Mouse (Mus musculus) MEL (cell line): ENCODE results near the gene Gaa. TPM values are rescaled to one million over a fixed set of nuclear protein-coding genes. Genes with fewer than 3 reads are reported as not detected.

ENCODE experiments used
- DNase-seq: peaks from one replicate; pipeline ENCODE4 v3.0.0; 2011; ENCODE audit warnings: low read depth, low spot score
- H3K27ac ChIP-seq: 2 replicates; pipeline ENCODE4 v1.5.1; 2012; ENCODE audit warnings: low read depth, mild to moderate bottlenecking, control low read depth, low read length, moderate library complexity; ENCODE audit not compliant: control insufficient read depth
- H3K27me3 ChIP-seq, 2 experiments: fragments of 150-350 bp in 1 of 2; sonication (generic) in 1 of 2; 2 replicates each; pipeline ENCODE4 v1.6.1; 2012; ENCODE audit warnings: low read length in 2 of 2, mild to moderate bottlenecking in 2 of 2, improper control_type of control experiment in 1 of 2, moderate library complexity in 1 of 2; ENCODE audit not compliant: insufficient read depth in 2 of 2, control insufficient read depth in 1 of 2
- H3K36me3 ChIP-seq, 2 experiments: 2 replicates each; pipeline ENCODE4 v1.6.1; 2012 to 2014; ENCODE audit warnings: low read length in 2 of 2, improper control_type of control experiment in 1 of 2, inconsistent platforms in 1 of 2, mild to moderate bottlenecking in 1 of 2; ENCODE audit not compliant: insufficient read depth in 2 of 2, control insufficient read depth in 1 of 2
- H3K4me1 ChIP-seq, 2 experiments: fragments of 150-350 bp in 1 of 2; sonication (generic) in 1 of 2; 2 replicates each; pipeline ENCODE4 v1.6.1; 2012; ENCODE audit warnings: low read length in 2 of 2, improper control_type of control experiment in 1 of 2, mild to moderate bottlenecking in 1 of 2; ENCODE audit not compliant: insufficient read depth in 2 of 2, control insufficient read depth in 1 of 2
- H3K4me3 ChIP-seq, 2 experiments: fragments of 150-350 bp in 1 of 2; sonication (generic) in 1 of 2; 2 replicates each; pipeline ENCODE4 v1.5.1; 2012; ENCODE audit warnings: low read depth in 2 of 2, low read length in 2 of 2, mild to moderate bottlenecking in 2 of 2, moderate library complexity in 2 of 2, control low read depth in 1 of 2, improper control_type of control experiment in 1 of 2; ENCODE audit not compliant: control insufficient read depth in 1 of 2, insufficient read depth in 1 of 2
- H3K79me2 ChIP-seq: 2 replicates; pipeline ENCODE4 v1.6.1; 2012; ENCODE audit warnings: mild to moderate bottlenecking, low read length, moderate library complexity; ENCODE audit not compliant: control insufficient read depth, poor library complexity, insufficient read depth
- H3K9ac ChIP-seq: 2 replicates; pipeline ENCODE4 v1.6.1; 2012; ENCODE audit warnings: low read depth, mild to moderate bottlenecking, control low read depth, low read length, moderate library complexity; ENCODE audit not compliant: control insufficient read depth, poor library complexity, severe bottlenecking
- H3K9me3 ChIP-seq: fragments of 150-350 bp; sonication (generic); replicated peaks from 2 replicates; pipeline ENCODE4 v1.6.1; 2012; ENCODE audit warnings: mild to moderate bottlenecking, low read length, improper control_type of control experiment, moderate library complexity; ENCODE audit not compliant: insufficient read depth
- BHLHE40 ChIP-seq: IDR thresholded peaks from 2 replicates; pipeline ENCODE4 v1.6.1; 2012; ENCODE audit warnings: low read depth, mild to moderate bottlenecking, inconsistent platforms, low read length, improper control_type of control experiment, borderline replicate concordance
- CHD1 ChIP-seq: IDR thresholded peaks from 2 replicates; pipeline ENCODE4 v1.6.1; 2012; ENCODE audit warnings: low read depth, mild to moderate bottlenecking, inconsistent platforms, low read length, improper control_type of control experiment
- CHD2 ChIP-seq: IDR thresholded peaks from 2 replicates; pipeline ENCODE4 v1.6.1; 2011; ENCODE audit warnings: low read length, improper control_type of control experiment
- E2F4 ChIP-seq: IDR thresholded peaks from 2 replicates; pipeline ENCODE4 v1.6.1; 2011; ENCODE audit warnings: low read depth, low read length, improper control_type of control experiment, borderline replicate concordance
- ELF1 ChIP-seq: IDR thresholded peaks from 2 replicates; pipeline ENCODE4 v1.6.1; 2014; ENCODE audit warnings: low read depth, mild to moderate bottlenecking, inconsistent platforms, low read length, improper control_type of control experiment, moderate library complexity
- EP300 ChIP-seq, 2 experiments: IDR thresholded peaks; 2 replicates each; pipeline ENCODE4 v1.6.1; 2011; ENCODE audit warnings: improper control_type of control experiment in 2 of 2, low read length in 2 of 2, low read depth in 1 of 2, mild to moderate bottlenecking in 1 of 2
- ETS1 ChIP-seq: IDR thresholded peaks from 2 replicates; pipeline ENCODE4 v1.6.1; 2012; ENCODE audit warnings: low read depth, mild to moderate bottlenecking, inconsistent platforms, low read length, improper control_type of control experiment, moderate library complexity
- GABPA ChIP-seq: IDR thresholded peaks from 2 replicates; pipeline ENCODE4 v1.6.1; 2012; ENCODE audit warnings: low read depth, mild to moderate bottlenecking, inconsistent platforms, low read length, improper control_type of control experiment, moderate library complexity
- GATA1 ChIP-seq: IDR thresholded peaks from 2 replicates; pipeline ENCODE4 v1.6.1; 2011; ENCODE audit warnings: low read depth, low read length, improper control_type of control experiment
- HCFC1 ChIP-seq: IDR thresholded peaks from 2 replicates; pipeline ENCODE4 v1.6.1; 2012; ENCODE audit warnings: low read depth, mild to moderate bottlenecking, inconsistent platforms, low read length, improper control_type of control experiment, moderate library complexity
- JUND ChIP-seq: IDR thresholded peaks from 2 replicates; pipeline ENCODE4 v1.6.1; 2011; ENCODE audit warnings: low read depth, mild to moderate bottlenecking, improper control_type of control experiment, low read length
- KAT2A ChIP-seq: conservative IDR thresholded peaks from 2 replicates; pipeline ENCODE4 v1.6.1; 2012; ENCODE audit warnings: low read depth, low read length, improper control_type of control experiment, inconsistent platforms
- MAFK ChIP-seq: IDR thresholded peaks from 2 replicates; pipeline ENCODE4 v1.6.1; 2011; ENCODE audit warnings: low read depth, mild to moderate bottlenecking, low read length, improper control_type of control experiment, borderline replicate concordance
- MAX ChIP-seq: IDR thresholded peaks from 2 replicates; pipeline ENCODE4 v1.6.1; 2011; ENCODE audit warnings: low read length, improper control_type of control experiment
- MAZ ChIP-seq: IDR thresholded peaks from 2 replicates; pipeline ENCODE4 v1.6.1; 2012; ENCODE audit warnings: low read depth, mild to moderate bottlenecking, inconsistent platforms, low read length, improper control_type of control experiment
- MEF2A ChIP-seq: IDR thresholded peaks from 2 replicates; pipeline ENCODE4 v1.6.1; 2014; ENCODE audit warnings: low read depth, mild to moderate bottlenecking, inconsistent platforms, low read length, improper control_type of control experiment; ENCODE audit not compliant: poor library complexity, insufficient replicate concordance, severe bottlenecking; ENCODE audit errors: extremely low read depth
- MXI1 ChIP-seq: IDR thresholded peaks from 2 replicates; pipeline ENCODE4 v1.6.1; 2011; ENCODE audit warnings: mild to moderate bottlenecking, low read depth, low read length, improper control_type of control experiment
- MYB ChIP-seq: IDR thresholded peaks from 2 replicates; pipeline ENCODE4 v1.6.1; 2011; ENCODE audit warnings: mild to moderate bottlenecking, low read depth, low read length, improper control_type of control experiment
- MYC ChIP-seq: IDR thresholded peaks from 2 replicates; pipeline ENCODE4 v1.6.1; 2011; ENCODE audit warnings: low read depth, mild to moderate bottlenecking, low read length, improper control_type of control experiment, moderate library complexity
- NELFE ChIP-seq: IDR thresholded peaks from 2 replicates; pipeline ENCODE4 v1.6.1; 2011; ENCODE audit warnings: low read depth, low read length, improper control_type of control experiment
- NRF1 ChIP-seq: IDR thresholded peaks from 2 replicates; pipeline ENCODE4 v1.6.1; 2014; ENCODE audit warnings: low read depth, mild to moderate bottlenecking, inconsistent platforms, low read length, improper control_type of control experiment, moderate library complexity; ENCODE audit not compliant: poor library complexity, insufficient read depth, severe bottlenecking
- POLR2A ChIP-seq, 2 experiments: IDR thresholded peaks; 2 replicates each; pipeline ENCODE4 v1.6.1; 2011 to 2012; ENCODE audit warnings: low read length in 2 of 2, mild to moderate bottlenecking in 2 of 2, control low read depth in 1 of 2, improper control_type of control experiment in 1 of 2, low read depth in 1 of 2, moderate library complexity in 1 of 2; ENCODE audit not compliant: control insufficient read depth in 1 of 2, insufficient read depth in 1 of 2, poor library complexity in 1 of 2
- POLR2AphosphoS2 ChIP-seq: IDR thresholded peaks from 2 replicates; pipeline ENCODE4 v1.6.1; 2011; ENCODE audit warnings: low read length, improper control_type of control experiment
- POLR2AphosphoS5 ChIP-seq: IDR thresholded peaks from 2 replicates; pipeline ENCODE4 v1.6.1; 2012; ENCODE audit warnings: low read depth, borderline replicate concordance, mild to moderate bottlenecking, inconsistent platforms, low read length, moderate library complexity, mixed read lengths
- RAD21 ChIP-seq: IDR thresholded peaks from 2 replicates; pipeline ENCODE4 v1.6.1; 2011; ENCODE audit warnings: mild to moderate bottlenecking, low read depth, low read length, improper control_type of control experiment
- SIN3A ChIP-seq: IDR thresholded peaks from 2 replicates; pipeline ENCODE4 v1.6.1; 2012; ENCODE audit warnings: low read length, improper control_type of control experiment, inconsistent platforms
- SMC3 ChIP-seq: IDR thresholded peaks from 2 replicates; pipeline ENCODE4 v1.6.1; 2011; ENCODE audit warnings: low read depth, low read length, improper control_type of control experiment
- TAL1 ChIP-seq: IDR thresholded peaks from 2 replicates; pipeline ENCODE4 v1.6.1; 2012; ENCODE audit warnings: mild to moderate bottlenecking, inconsistent platforms, low read length, moderate library complexity, mixed read lengths
- TBP ChIP-seq: IDR thresholded peaks from 2 replicates; pipeline ENCODE4 v1.8.0; 2011; ENCODE audit warnings: low read depth, low read length, improper control_type of control experiment
- TCF12 ChIP-seq: IDR thresholded peaks from 2 replicates; pipeline ENCODE4 v1.6.1; 2014; ENCODE audit warnings: low read depth, mild to moderate bottlenecking, inconsistent platforms, low read length, improper control_type of control experiment, moderate library complexity
- UBTF ChIP-seq: IDR thresholded peaks from 2 replicates; pipeline ENCODE4 v1.6.1; 2012; ENCODE audit warnings: low read depth, mild to moderate bottlenecking, inconsistent platforms, low read length, improper control_type of control experiment, moderate library complexity, borderline replicate concordance; ENCODE audit not compliant: insufficient read depth
- ZC3H11A ChIP-seq: IDR thresholded peaks from 2 replicates; pipeline ENCODE4 v1.6.1; 2012; ENCODE audit warnings: low read depth, mild to moderate bottlenecking, inconsistent platforms, low read length, improper control_type of control experiment
- ZKSCAN1 ChIP-seq: IDR thresholded peaks from 2 replicates; pipeline ENCODE4 v1.6.1; 2012; ENCODE audit warnings: low read depth, mild to moderate bottlenecking, inconsistent platforms, low read length, improper control_type of control experiment, moderate library complexity
- ZMIZ1 ChIP-seq: IDR thresholded peaks from 2 replicates; pipeline ENCODE4 v1.6.1; 2012; ENCODE audit warnings: low read depth, mild to moderate bottlenecking, inconsistent platforms, low read length, improper control_type of control experiment, moderate library complexity
- ZNF384 ChIP-seq: IDR thresholded peaks from 2 replicates; pipeline ENCODE4 v1.6.1; 2012; ENCODE audit warnings: low read depth, mild to moderate bottlenecking, inconsistent platforms, low read length, improper control_type of control experiment
- polyA plus RNA-seq, 2 experiments: library from polyadenylated mRNA; stranded (reverse) in 1 of 2; unstranded in 1 of 2; fragments of >175 nt in 1 of 2; fragments of >200 nt in 1 of 2; gene quantifications; 2 replicates each; pipeline versions ENCODE4 v1.2.1 to v1.2.4; 2012; ENCODE audit warnings: low replicate concordance in 2 of 2, low read depth in 1 of 2; ENCODE audit not compliant: insufficient read length in 2 of 2, insufficient read depth in 1 of 2, missing spikeins in 1 of 2
- total RNA-seq: library from RNA; depleted of rRNA; stranded (reverse); fragments of 300-350 nt; gene quantifications from 2 replicates; pipeline ENCODE4 v1.2.3, GENCODE M21; 2012; rRNA removed

Gene Gaa
- total RNA-seq (51.4 and 54.1 TPM in 2 replicates), polyA plus RNA-seq (10 to 100 TPM in 1 of 2 experiments, not detected in 1; 85.6 TPM)

DNA sequence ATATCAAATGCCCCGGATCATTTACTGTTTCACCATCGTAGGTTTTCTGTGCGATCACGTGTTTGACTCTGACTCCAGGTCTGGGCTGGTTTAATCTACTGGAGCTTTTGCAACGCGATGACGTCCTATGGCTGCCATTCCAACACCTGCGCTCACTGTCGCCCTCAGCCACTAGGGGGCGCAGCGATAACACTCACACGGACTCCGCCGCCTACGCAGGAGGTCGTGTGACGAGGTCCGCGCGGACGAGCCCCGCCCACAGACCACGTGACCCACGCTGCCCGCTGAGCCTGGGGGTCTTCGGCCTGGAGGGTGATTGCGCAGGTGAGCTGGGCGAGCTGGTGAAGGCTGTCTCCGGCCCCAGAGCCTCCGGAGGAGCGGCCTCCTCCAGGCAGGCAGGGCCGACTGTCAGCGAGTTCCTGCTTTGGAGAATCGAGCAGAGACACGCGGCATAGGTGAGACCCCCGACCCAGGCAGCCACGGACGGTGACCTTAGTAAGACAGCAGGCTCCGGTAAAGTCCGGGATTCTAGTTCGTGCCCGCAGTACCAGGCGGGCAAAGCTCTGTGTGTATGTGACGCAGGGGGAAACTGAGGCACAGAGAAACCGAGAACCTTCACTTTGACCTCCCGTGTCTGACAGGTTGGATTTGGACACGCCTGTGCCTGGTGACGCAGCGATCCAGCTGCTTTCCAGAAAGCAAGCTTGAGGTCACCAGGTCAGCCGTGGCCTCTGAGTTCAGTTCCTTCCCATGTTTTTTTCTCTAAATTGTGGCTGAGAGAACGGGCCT, at the start of gene Gaa:
Gaa (plus strand) TSS at position 120 of the 789 bp plus-strand sequence.
- peaks cover 0 to 6% of the 10 kb centered on the region in 2 experiments; a peak in 1 of 4 replicates for H3K36me3 ChIP-seq
- H3K4me1 ChIP-seq, result peaks cover 3 to 20% of the 10 kb centered on the region in 2 experiments
- H3K4me3 ChIP-seq, result peak within 1 kb of the TSS; percentile 62 to 87
- peak within 1 kb of the TSS; percentile 20 for H3K27ac ChIP-seq
- DNase-seq, result peak; percentile 99
- peaks cover 6% of the 10 kb centered on the region for H3K79me2 ChIP-seq
- peak within 1 kb of the TSS; percentile 67 for H3K9ac ChIP-seq
- no peaks in the 10 kb centered on the region for H3K9me3 ChIP-seq
- no peaks in the 10 kb centered on the region for H3K27me3 ChIP-seq
- TF ChIP-seq CHD1 (no peak), RAD21 (peak; percentile 53), MEF2A (no peak), GATA1 (peak; percentile 33; the same call in 1 of the 2 replicates), NRF1 (peak; percentile 53; the same call in 1 of the 2 replicates), MAFK (no peak), ELF1 (peak; percentile 23; the same call in 1 of the 2 replicates), POLR2AphosphoS2 (peak; percentile 61; the same call in 1 of the 2 replicates), MYB (no peak), ZMIZ1 (peak; percentile 30; the same call in 1 of the 2 replicates), BHLHE40 (peak; percentile 85), SIN3A (peak; percentile 86), POLR2AphosphoS5 (no peak), MXI1 (peak; percentile 96), MAX (peak; percentile 98), TBP (peak; percentile 57; the same call in 1 of the 2 replicates), HCFC1 (peak; percentile 79), MAZ (0 out of 2 replicates have a peak, but pooled peaks have one; percentile 7), ZNF384 (no peak), ZKSCAN1 (no peak), E2F4 (no peak), KAT2A (no peak), NELFE (peak; percentile 50), TCF12 (peak; percentile 77), MYC (peak; percentile 84), JUND (no peak), POLR2A (IDR thresholded peaks at IDR 0.05; ENCODE audit: control insufficient read depth in 1 of 2, insufficient read depth in 1 of 2, low read depth in 1 of 2, low read length in 2 of 2, poor library complexity in 1 of 2) (peak; percentile 61 to 68; a peak in 3 of 4 replicates), ETS1 (peak; percentile 78), EP300 (IDR thresholded peaks at IDR 0.05; ENCODE audit: low read depth in 1 of 2, low read length in 2 of 2) (peak; percentile 14 to 38; a peak in 3 of 4 replicates), ZC3H11A (no peak), TAL1 (no peak), UBTF (no peak), SMC3 (peak; percentile 58), CHD2 (no peak), GABPA (0 out of 2 replicates have a peak, but pooled peaks have one; percentile 42)
